Mouse (Mus musculus): ENCODE measurements around the gene Dlg4. TPM values are rescaled to one million over a fixed set of nuclear protein-coding genes. Genes with fewer than 3 reads are reported as not detected.

The Dlg4 gene
- polyA plus RNA-seq, 1 experiment = 442 TPM

GRCm38 (mm10) chr11:70000396-70000898 lies 16.3 kb upstream of the Dlg4 start, which contains the start of gene Dvl2:
Gene Dvl2, plus strand, starts transcription at chr11:70000595.
- under 1% methylated on average over 48 of the region's 48 CpGs for WGBS
- Histone ChIP-seq H3K27ac (ENCODE audit: insufficient read depth, low read depth, low read length) (peak within 1 kb of the TSS; percentile 81), H3K4me1 (ENCODE audit: control insufficient read depth, insufficient read depth, low read length) (peaks cover 17% of the 10 kb centered on the region), H3K4me3 (ENCODE audit: insufficient read depth, low read depth, low read length) (peak within 1 kb of the TSS; percentile 85)
- no peak for TF ChIP-seq CTCF (IDR thresholded peaks at IDR 0.05; ENCODE audit: insufficient read depth, low read depth, low read length)
- TF ChIP-seq POLR2A (IDR thresholded peaks at IDR 0.05; ENCODE audit: insufficient read depth, low read depth, low read length) = peak; percentile 75

DNA sequence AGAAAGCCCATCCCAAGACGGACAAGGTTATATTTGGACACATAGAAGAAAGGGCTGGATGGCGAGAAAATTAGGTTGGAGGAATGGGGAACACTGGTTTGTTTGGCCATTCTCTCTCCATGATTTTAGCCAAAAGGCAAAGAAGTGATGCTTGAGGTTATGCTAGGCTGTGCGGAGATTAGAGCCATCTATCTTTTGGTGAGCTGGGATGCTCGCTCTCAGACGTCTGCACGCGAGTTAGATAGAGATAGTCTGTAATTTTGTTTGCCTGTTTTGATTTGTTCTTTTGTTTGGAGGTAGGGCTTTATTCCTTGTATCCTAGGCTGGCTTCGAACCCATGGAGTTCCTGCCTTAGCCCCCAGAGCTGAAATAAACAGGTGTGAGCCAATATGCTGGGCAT lies 15.6 kb upstream of the Dlg4 start:
- Histone ChIP-seq H3K4me1 (ENCODE audit: control insufficient read depth, insufficient read depth, low read length) (peaks cover 17% of the 10 kb centered on the region), H3K27ac (ENCODE audit: insufficient read depth, low read depth, low read length) (peak overlapping the region; percentile 81), H3K4me3 (ENCODE audit: insufficient read depth, low read depth, low read length) (peak overlapping the region; percentile 85)
- WGBS = 4% methylated on average over 8 of the region's 8 CpGs
- no peak for TF ChIP-seq CTCF (IDR thresholded peaks at IDR 0.05; ENCODE audit: insufficient read depth, low read depth, low read length)
- TF ChIP-seq POLR2A (IDR thresholded peaks at IDR 0.05; ENCODE audit: insufficient read depth, low read depth, low read length) = no peak

DNA sequence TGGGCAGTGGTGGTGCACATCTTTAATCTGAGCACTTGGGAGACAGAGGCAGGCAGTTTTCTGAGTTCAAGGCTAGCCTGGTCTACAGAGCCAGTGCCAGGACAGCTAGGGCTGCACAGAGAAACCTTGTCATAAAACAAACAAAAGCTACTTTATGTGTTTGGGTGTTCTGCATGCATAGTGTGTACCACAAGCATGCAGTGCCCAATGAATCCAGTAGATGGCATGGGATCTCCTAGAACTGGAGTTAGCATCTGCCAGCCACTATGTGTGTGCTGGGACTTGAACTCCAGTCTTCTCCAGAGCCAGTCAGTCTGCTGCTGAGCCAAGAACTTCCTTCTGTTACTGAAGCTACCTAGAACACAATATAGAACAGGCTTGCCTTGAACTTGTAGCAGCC lies 14.9 kb upstream of the Dlg4 start:
- no peak for TF ChIP-seq CTCF (IDR thresholded peaks at IDR 0.05; ENCODE audit: insufficient read depth, low read depth, low read length)
- no peak for TF ChIP-seq POLR2A (IDR thresholded peaks at IDR 0.05; ENCODE audit: insufficient read depth, low read depth, low read length)
- H3K27ac ChIP-seq (ENCODE audit: insufficient read depth, low read depth, low read length) = no peak overlapping the region
- H3K4me1 ChIP-seq (ENCODE audit: control insufficient read depth, insufficient read depth, low read length) = peaks cover 17% of the 10 kb centered on the region
- H3K4me3 ChIP-seq (ENCODE audit: insufficient read depth, low read depth, low read length) = no peak overlapping the region

DNA sequence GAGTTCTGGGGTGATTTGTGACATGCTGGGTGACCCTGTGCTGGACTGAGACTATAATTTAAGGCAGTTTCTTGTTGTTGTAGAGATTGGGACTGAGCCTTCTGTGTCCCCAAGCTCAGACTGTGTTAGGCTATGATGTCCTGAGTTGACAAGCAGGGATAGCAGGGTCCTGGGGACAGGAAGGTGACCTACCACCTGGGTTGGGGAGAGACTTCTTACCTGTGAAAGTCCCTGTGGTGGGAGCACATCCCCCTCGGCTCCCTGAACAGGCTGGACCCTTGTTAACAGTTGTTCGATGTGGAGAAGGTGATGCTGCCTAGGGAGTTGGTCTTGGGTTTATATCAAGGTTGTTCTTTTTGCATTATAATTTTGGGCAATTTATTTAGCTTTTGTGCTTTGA lies 14.3 kb upstream of the Dlg4 start:
- H3K4me3 ChIP-seq (ENCODE audit: insufficient read depth, low read depth, low read length) = no peak overlapping the region; the same call in 1 of the 2 replicates
- no peak overlapping the region for H3K27ac ChIP-seq (ENCODE audit: insufficient read depth, low read depth, low read length)
- peaks cover 17% of the 10 kb centered on the region for H3K4me1 ChIP-seq (ENCODE audit: control insufficient read depth, insufficient read depth, low read length)
- WGBS = 80% methylated on average over 2 of the region's 2 CpGs
- TF ChIP-seq POLR2A (IDR thresholded peaks at IDR 0.05; ENCODE audit: insufficient read depth, low read depth, low read length) (no peak), CTCF (IDR thresholded peaks at IDR 0.05; ENCODE audit: insufficient read depth, low read depth, low read length) (no peak)

GRCm38 (mm10) chr11:70005521-70005920 lies 11.2 kb upstream of the Dlg4 start:
- no peak for TF ChIP-seq CTCF (IDR thresholded peaks at IDR 0.05; ENCODE audit: insufficient read depth, low read depth, low read length)
- TF ChIP-seq POLR2A (IDR thresholded peaks at IDR 0.05; ENCODE audit: insufficient read depth, low read depth, low read length) = no peak
- Histone ChIP-seq H3K27ac (ENCODE audit: insufficient read depth, low read depth, low read length) (no peak overlapping the region), H3K4me1 (ENCODE audit: control insufficient read depth, insufficient read depth, low read length) (peaks cover 15% of the 10 kb centered on the region), H3K4me3 (ENCODE audit: insufficient read depth, low read depth, low read length) (no peak overlapping the region)
- 45% methylated on average over 5 of the region's 5 CpGs for WGBS

DNA sequence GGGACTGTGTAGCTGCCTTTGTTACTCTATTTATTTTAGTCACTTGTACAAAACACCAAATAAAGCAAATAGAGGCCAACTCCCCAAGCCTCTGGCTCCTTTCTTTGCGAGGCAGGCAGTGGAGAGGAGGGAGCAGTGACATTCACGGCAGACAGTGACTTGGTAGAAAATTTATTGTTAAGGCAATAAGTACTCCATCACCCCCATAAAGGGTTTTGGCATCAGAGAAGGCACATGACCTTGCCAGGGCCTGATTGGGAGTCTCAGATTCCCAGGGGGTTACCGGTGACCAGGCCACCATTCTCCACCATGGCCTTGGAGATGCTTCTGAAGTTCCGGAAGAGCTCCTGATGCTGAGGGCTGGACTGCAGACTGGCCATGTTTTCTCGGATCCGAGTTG lies 6.7 kb upstream of the Dlg4 start:
- no peak overlapping the region for H3K27ac ChIP-seq (ENCODE audit: insufficient read depth, low read depth, low read length)
- peaks cover 9% of the 10 kb centered on the region; the same call in 1 of the 2 replicates for H3K4me1 ChIP-seq (ENCODE audit: control insufficient read depth, insufficient read depth, low read length)
- no peak overlapping the region for H3K4me3 ChIP-seq (ENCODE audit: insufficient read depth, low read depth, low read length)
- TF ChIP-seq CTCF (IDR thresholded peaks at IDR 0.05; ENCODE audit: insufficient read depth, low read depth, low read length) = no peak
- WGBS = 77% methylated on average over 6 of the region's 6 CpGs

DNA sequence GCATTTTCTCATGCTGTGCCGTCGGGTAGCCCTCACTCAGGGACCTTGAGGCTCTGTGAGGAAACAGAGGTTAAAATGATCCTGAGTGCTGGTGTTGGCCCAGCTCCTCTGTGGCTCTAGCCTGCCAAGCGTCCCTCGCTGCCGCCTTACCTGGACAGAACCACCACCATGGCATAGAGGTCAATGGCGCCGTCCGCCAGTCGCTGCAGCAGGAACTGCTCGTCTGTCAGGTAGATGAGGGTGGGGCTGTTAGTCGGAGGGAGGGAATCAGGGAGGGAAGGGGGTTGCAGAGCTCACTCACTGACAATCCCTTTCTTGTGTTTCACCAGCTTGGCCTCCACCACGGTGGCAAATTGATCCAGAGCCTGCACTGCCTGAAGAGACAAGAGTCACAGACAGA lies 6.2 kb upstream of the Dlg4 start:
- H3K27ac ChIP-seq (ENCODE audit: insufficient read depth, low read depth, low read length) = no peak overlapping the region
- 79% methylated on average over 12 of the region's 12 CpGs for WGBS
- no peak for TF ChIP-seq POLR2A (IDR thresholded peaks at IDR 0.05; ENCODE audit: insufficient read depth, low read depth, low read length)
- no peak for TF ChIP-seq CTCF (IDR thresholded peaks at IDR 0.05; ENCODE audit: insufficient read depth, low read depth, low read length)
- peaks cover 9% of the 10 kb centered on the region; the same call in 1 of the 2 replicates for H3K4me1 ChIP-seq (ENCODE audit: control insufficient read depth, insufficient read depth, low read length)
- H3K4me3 ChIP-seq (ENCODE audit: insufficient read depth, low read depth, low read length) = no peak overlapping the region

GRCm38 (mm10) chr11:70010961-70011360 lies 5.8 kb upstream of the Dlg4 start:
- TF ChIP-seq CTCF (IDR thresholded peaks at IDR 0.05; ENCODE audit: insufficient read depth, low read depth, low read length) (no peak), POLR2A (IDR thresholded peaks at IDR 0.05; ENCODE audit: insufficient read depth, low read depth, low read length) (no peak)
- peaks cover 9% of the 10 kb centered on the region; the same call in 1 of the 2 replicates for H3K4me1 ChIP-seq (ENCODE audit: control insufficient read depth, insufficient read depth, low read length)
- no peak overlapping the region for H3K4me3 ChIP-seq (ENCODE audit: insufficient read depth, low read depth, low read length)
- 78% methylated on average over 10 of the region's 10 CpGs for WGBS
- no peak overlapping the region for H3K27ac ChIP-seq (ENCODE audit: insufficient read depth, low read depth, low read length)

- Histone ChIP-seq H3K27ac (ENCODE audit: insufficient read depth, low read depth, low read length) (no peak overlapping the region), H3K4me1 (ENCODE audit: control insufficient read depth, insufficient read depth, low read length) (peaks cover 15% of the 10 kb centered on the region), H3K4me3 (ENCODE audit: insufficient read depth, low read depth, low read length) (no peak overlapping the region)
- 64% methylated on average over 9 of the region's 9 CpGs for WGBS
- TF ChIP-seq CTCF (IDR thresholded peaks at IDR 0.05; ENCODE audit: insufficient read depth, low read depth, low read length) = no peak
- TF ChIP-seq POLR2A (IDR thresholded peaks at IDR 0.05; ENCODE audit: insufficient read depth, low read depth, low read length) = no peak
Measured at GRCm38 (mm10) chr11:70012931-70013330, 3.8 kb upstream of the Dlg4 start.

DNA sequence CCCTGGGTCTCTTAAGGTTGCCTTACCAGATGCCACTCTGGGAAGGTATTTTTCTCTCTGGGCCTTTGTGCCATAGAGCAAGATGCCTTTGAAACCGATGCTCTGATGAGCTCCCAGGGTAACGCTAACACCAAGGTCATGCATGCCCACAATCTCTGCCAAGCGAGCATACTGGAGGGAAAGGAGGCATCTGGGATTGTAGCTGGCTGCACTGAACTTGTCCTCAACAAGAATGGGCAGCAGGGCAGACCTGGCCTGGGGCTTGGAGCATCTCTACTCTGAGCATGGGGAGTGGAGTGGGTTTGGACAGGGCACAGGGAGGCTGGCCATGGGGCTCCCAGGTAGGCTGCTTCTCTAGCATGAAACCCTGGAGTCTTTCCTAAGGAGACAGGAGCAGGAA lies 3.3 kb upstream of the Dlg4 start:
- Histone ChIP-seq H3K27ac (ENCODE audit: insufficient read depth, low read depth, low read length) (no peak overlapping the region), H3K4me3 (ENCODE audit: insufficient read depth, low read depth, low read length) (no peak overlapping the region), H3K4me1 (ENCODE audit: control insufficient read depth, insufficient read depth, low read length) (peaks cover 15% of the 10 kb centered on the region)
- 77% methylated on average over 3 of the region's 3 CpGs for WGBS
- TF ChIP-seq POLR2A (IDR thresholded peaks at IDR 0.05; ENCODE audit: insufficient read depth, low read depth, low read length) = no peak
- no peak for TF ChIP-seq CTCF (IDR thresholded peaks at IDR 0.05; ENCODE audit: insufficient read depth, low read depth, low read length)
